Mouse (Mus musculus) spleen, postnatal 4 days (tissue): ENCODE results near the gene Mrps6.

Source experiments
- DNase-seq, 2 experiments: peaks; one replicate each; pipeline ENCODE4 v3.0.0; 2022; ENCODE audit warnings: low spot score in 2 of 2

Gene Mrps6

DNA sequence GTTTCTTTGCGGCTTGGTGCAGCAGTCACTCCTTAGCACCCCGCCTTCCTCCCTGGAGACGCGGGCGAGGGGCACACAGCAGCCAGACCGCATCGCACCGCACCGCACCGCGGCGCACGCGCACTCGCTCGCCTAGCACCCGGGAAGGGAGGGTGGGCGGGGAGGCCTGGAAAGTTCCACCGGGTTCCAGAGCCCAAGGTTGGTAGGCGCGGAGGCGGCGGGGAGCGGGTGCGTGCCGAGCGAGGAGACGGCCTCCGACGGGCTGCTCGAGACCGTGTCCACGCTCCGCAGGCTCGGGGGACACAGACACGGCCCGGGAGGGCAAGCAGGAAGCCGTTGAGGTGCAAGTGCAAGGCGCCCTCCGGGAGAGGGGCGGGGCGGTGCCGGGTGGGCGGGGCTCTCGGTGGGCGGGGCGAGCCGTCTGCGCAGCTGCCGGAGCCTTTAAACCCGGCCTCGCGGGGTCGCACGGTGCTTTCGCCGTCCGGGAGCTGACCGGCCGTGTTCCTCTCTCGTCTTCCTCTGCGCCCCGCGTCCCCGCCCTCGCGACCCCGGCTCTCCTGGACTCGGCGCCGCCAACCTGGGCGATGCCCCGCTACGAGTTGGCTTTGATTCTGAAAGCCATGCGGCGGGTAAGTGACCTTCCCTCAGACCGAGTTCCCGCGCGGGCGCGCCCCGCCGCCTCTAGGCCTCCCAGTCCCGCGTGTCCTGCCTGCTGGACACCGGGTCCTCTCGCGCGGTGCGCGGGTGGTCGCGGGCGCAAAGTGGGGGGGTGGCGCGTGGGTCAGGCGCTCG, at the start of gene Mrps6, which contains the start of the genes Gm49711 and Slc5a3:
Gene Mrps6 (plus strand): TSS at position 419 of the 792 bp plus-strand sequence.
Gene Gm49711 (plus strand): TSS at position 465 of the 792 bp plus-strand sequence.
Gene Slc5a3 (plus strand): TSS at position 471 of the 792 bp plus-strand sequence.
- DNase-seq = peak; percentile 82 to 93

DNA sequence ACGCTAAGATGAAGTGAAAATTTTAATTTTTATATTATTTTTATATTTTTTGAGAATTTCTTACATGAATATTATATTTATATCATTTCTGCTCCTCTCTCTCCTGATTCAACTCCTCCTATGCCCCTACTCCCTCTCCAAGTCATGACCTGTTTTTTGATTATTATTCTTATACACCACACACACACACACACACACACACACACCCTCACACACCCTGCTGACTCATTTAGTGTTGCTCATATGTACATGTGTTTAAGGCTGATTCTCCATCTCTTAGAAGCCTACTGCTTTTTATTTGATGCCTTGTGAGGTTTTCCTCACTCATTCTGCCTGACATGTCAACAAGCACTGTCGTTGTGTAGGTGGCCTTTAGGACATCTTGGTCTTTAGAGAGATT, 48.5 kb upstream of the Mrps6 start:
- no peak for DNase-seq

DNA sequence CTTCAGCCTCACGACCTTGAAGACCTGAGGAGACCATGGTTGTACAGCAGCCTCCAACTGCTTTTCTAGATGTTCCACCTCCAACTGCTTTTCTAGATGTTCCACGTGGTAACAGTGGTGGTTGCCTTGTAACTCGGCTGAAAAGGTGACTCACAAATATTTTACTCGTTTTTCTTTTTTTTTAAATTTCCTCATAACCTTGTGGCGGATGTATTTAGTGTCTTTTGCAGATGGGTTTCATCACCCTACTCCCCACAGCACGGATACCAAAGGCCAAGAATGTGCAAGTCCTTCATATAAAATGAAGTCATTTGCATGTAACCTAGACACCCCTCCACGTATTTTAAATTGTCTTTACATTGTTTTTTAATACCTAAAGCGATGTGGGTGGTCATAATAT, 41.3 kb upstream of the Mrps6 start:
- no peak for DNase-seq

DNA sequence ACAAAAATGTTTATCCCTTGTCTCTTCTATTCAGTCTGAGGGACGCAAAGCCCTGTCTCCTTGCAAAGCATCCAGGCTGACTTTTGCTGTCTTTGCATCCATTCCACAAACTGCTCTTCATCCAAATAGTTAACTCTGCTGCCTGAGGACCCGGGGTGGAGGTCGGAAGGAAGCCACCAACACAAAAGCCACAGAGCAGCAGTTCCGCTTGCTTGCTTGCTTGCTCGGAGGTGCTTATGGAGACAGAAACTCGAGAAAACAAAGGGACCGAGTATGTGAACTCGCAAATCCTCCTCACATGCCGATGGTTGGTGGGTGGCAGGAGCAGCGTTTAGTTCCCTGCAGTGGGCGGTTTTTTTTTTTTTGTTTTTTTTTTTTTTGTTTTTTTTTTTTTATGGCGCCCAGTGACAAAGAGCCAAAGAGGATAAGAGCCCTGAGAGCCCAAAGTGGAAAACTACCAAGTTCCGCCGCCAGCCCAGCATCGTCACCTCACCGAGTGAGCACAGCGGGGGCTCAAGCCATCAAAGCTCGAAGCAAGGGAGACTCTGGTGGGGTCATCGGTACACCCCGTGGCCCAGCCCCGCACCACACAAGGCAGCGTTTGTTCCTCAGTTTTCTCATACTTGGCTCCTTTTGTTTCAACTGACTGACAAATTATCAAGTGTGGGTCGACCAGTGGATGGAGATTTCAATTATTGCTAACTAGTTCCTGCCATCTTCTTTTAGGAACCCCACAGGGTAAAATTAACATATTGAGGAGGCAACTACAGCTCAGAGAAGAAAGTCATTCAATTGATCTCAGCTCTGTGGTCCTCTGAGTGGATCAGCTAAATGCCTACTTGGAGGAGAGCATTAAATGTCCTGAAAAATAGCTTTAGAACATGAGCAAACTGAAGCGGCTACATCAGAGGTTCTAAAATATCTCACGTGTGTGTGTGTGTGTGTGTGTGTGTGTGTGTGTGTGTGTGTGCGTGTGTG, 38.6 kb upstream of the Mrps6 start:
- DNase-seq = peak in 1 of 2 experiments; percentile 66

DNA sequence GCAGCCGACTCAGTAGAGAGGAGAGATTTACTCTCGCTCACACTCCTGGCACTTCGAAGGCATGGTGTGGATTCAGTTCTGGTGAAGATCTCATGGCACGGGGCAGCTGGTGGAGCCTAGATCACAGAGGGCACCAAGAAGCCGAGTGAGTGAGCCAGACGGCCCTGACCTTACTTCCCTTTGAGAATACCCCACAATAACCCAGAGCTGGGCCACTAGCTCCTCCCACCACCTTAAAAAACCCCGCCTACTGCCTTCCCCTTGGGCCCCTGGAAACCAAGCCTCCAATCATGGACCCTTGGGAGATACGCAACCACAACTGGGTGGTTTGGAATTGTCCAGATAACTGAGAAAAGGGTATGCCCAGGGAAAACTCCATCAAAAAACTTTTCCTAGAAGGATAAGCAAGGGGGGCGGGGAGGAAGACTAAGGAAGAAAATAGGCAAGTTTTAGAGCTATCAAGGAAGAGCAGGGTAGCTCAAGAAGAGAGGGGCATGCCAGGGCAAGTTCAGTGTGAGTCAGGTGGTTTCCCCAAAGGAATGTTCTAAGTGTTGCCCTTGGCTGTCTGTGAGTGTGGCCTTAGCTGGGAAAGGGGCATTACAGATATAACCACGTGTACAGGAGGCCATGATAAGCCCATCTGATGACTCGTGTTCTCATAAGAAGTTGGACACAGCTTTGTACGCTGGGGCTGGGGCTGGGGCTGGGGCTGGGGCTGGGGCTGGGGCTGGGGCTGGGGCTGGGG, 36.2 kb upstream of the Mrps6 start:
- no peak for DNase-seq

DNA sequence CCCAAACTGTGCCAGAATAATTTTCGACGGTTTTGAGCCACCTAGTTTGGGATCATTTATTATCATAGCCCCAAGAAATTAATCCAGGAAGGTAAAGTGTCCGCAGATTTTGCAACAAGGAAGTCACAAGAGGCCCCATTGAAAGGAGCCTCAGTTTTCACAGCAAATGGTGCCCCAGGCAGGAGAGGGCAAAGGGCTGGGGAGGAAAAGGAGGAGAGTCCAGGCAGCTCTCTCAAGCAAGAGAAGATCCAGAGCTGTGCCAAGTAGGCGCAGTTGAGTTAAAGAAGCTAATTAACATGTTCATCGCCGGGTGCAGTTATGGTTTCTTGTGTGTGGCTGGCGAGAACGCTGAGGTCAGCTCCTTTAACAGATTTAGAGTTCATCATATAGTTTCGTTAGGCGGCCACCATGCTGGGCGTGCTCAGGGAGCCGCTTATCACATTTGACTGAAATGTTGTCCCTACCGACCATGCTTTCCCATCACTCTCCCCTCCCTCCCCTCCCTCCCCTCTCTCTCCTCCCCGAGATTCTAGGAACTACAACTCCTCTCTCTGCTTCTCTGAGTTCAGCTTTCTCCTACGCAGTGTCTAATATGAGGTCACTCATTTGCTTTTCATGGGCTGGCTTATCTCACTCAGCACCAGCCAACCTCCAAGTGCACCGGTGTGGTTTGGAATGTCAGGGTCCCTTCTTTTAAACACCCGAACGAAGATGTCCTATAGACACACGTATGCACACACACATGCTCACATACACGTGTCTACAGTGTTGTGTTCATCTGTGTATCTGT, 35.4 kb upstream of the Mrps6 start:
- no peak for DNase-seq

DNA sequence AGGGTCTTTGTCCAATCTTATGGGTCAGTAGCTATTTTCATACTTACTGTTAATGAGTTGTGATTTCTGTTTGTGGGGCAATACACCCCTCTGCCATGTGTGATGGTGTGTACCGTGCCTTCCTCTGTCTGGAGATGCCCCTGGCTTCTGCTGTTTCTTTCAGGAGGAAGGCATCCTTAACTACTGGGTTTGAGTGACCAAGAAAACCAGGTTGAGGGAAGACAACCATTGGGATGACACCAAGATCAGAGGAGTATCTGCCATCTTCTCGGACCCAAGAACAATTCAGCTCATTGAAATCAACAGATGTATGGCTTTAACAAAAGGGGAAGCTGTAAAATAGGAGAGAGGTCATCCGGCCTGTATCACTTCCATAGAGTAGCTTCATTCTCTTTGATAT, 24.8 kb upstream of the Mrps6 start:
- no peak for DNase-seq

DNA sequence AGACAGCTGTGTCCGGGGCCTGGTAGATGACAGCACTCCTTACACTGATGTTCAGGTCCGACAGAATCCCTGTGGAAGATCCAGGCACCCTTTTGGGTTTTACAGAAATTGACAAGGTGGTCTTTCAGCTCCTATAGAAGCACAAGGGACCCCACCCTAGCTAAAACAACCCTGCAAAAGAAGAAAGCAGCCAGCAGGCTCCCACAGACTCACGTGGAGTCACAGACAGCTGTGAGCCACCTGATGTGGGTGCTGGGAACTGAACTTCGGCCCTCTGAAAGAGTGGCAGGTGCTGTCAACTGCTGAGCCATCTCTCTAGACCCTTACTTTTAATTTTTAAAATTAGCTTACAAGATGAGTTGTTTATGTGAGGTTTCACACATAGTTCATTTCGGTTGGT, 23.4 kb upstream of the Mrps6 start:
- no peak for DNase-seq

DNA sequence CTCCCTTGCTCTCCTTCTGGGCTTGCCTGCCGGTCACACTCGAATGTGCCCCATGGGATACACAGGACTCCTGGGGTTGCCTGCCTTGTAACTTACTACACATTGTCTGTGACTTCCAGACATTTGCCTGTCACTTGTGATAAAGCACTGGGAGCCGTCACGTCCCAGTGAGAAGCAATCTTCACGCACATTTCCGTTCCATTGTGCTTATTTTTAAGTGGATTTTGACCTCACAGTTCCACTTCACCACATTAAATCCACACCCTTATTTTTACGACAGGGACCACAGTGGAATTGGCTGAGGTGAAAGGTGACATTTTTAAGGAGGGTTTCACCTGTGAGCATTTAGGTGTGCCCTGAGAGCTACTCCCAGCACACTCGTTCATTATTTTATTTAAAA, 21.4 kb upstream of the Mrps6 start:
- DNase-seq = no peak

DNA sequence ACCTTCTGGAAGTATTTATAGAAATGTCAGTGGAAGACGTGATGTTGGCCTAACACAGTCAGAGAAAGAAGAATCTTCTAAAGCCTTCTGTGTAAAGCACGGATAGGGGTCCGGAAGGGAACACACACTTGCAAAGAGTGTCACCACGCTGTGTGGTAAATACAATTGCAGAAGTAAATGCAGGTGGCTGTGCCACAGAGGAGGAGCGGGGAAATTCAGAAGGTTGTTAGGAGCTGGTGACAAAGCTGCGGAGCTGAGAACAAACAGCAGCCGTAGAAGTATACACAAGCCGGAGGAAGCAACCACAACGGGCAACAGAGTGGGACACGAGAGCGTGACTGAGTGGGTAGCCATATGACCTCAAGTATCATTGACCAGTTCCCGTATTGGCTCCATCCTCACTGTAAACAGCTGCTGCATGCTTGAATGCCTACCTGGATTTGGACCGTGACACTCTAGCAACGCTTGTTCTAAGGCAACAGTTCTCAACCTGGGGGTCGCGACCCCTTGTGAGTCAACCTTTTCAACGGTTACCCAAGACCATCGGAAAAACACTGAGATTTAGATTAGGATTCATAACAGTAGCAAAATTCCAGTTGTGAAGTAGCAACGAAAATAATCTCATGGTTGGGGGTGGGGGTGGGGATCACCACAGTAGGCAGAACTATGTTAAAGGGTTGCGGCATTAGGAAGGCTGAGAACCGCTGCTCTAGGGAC, 20.0 kb upstream of the Mrps6 start:
- no peak for DNase-seq

DNA sequence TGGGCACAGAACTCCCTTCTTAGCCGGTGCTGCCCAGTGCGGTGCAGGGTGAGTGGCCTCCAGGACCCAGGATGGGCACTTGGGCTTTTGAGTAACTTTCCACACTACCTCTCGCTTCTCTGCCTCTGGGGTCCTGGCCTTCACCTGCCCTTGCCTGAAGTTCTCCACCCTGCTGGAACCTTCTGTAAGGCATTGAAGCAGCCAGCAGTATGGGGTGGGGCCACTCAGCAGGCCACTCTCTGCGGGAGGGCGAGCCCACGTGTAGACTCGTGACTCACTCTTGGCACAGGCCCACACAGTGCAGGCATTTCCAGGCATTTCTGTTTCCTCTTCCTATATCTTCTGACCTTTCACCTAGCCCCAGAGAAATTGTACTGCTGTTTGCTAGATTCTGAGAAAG, 18.6 kb upstream of the Mrps6 start:
- DNase-seq = no peak

DNA sequence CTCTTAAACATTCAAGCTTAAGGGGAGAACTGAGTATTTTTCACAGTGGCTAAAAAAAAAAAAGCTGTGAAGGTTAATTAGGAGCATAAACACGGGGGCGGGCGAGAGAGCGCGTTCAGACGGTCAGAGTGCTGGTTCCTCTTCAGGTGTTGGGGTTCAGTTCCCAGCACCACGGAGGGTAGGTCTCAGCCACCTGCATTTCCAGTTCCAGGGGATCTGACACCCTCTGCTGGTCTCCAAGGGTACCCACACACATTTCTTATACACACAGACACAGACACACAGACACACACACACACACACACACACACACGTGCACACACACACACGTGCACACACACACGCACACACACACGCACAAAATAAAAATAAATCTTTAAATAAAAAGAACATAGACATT, 18.1 kb upstream of the Mrps6 start:
- DNase-seq = no peak

DNA sequence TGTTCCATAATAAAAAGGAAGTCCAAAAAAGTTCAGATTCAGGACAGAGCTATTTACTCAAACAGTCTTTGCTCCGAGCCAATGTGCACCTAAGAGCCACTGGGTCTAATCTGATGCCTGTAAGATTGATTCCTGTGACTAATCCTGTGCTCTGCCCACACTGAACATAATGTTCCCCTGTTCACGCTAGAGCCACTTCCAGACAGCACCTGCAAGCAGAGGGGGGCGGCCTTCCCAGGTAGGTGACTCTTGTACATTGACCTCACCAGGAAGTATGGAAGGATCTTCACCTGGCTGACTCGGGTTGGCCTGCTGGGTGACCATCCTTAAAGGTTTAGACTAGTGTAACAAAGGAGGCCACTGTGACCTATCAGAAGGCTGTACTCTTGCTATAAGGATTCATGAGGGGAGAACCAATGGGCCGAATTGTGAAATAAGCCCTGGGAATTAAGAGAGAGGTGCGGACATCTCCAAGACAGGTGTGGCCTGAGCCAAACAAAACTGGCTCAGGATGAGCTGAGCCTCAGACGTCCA, 6.2 kb upstream of the Mrps6 start:
- no peak for DNase-seq

DNA sequence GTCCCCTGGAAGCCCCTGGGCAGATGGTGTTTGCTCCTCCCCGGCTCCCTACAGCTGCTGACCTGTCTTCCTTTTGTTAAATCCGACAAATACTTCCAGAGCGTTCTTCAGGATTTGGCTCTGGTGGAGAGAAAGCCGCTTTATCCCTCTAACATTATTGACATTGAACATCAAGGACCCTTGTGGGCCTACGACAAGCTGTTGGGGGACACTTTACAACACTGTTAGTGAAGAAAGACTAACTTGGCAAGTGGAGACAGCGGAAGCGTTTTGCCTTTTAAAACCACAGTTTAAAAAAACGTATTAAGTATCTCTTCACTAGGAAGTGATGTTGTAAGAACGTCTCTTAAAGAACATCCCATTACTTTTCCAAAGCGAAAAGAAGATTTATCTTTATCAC, 5.5 kb upstream of the Mrps6 start:
- DNase-seq = no peak

DNA sequence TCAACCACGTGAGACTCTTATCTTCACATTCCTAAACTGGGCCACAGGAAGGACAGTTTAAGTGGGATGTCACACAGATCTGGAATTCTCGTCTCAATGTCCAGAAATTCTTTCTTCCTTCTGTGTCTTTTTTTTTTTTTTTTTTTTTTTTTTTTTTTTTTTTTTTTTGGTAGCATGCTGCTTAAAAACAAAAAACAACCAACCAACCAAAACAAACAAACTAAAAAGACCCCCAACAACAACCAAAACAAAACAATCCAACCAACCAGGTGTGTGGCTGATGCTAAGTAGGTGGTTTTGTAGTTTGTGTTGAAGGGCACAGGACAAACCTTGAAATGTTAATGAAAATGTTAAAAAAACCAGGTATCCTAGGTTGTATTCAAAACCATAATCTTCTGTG, 1.4 kb upstream of the Mrps6 start:
- DNase-seq = no peak

DNA sequence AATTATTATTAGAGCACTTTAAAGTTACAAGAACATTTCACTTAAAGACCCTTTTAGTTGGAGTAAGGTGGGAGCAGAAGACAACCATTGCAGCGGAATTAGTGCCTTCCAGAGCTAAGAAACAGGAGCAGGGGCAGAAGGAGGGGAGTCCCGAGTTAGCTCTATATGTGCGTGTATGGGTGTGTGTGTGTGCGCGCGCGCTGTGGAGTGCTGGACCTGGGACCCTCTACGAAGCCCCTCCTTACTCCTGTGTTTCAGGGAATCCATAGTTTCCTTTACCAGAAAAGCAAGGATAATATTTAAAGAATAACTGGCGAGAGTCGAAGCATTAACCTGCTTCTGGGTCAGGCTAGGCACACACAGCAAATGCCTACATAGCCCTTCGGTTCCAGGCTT, 616 bp upstream of the Mrps6 start:
- DNase-seq = no peak

DNA sequence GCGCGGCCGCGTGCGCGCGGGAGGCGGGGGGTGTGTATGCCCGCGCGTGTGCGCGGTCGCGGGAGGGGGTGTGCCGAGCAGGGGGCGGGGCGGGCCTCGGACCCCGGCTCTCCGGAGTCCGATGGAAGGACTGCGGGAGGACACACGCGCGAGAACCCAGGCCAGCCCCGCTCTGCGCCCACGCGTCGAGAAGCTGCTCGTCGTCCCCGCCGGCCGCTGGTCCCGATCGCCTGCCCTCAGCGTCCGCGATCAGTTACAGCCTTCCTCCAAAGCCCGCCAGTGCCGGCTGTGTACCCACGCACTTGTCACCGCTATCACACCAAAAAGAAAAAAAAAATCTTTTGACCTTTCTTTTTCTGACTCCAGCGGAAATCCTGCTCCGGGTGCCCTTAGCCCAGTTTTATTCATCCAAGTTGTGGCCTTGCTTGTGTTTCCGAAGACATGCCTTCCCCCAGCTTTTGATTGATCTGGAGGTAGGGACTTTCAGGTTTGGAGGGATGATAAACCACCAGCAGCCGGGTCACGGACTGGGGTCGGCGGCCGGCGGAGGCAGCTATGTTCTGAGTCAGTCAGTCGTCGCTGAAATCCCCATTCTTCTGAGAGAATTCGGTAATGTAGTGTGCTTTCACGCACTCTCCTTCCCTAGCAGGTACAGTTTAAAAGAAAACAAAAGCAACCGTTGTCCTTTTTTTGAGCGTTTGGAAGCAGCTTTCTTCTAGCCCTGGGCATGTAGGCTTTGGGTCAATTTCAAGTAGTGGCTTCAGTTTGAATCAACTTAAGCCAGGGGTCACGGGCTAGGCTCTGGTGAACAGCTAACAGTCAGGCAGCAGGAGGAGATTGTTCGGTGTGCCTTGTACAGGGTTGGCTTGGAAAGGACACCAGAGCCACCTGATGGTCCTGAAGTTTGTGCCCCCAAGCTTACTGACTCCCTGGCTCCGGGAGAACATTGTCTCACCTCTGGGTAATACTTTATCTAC, 862 bp downstream of the Mrps6 start:
- DNase-seq = peak in 1 of 2 experiments; percentile 67

DNA sequence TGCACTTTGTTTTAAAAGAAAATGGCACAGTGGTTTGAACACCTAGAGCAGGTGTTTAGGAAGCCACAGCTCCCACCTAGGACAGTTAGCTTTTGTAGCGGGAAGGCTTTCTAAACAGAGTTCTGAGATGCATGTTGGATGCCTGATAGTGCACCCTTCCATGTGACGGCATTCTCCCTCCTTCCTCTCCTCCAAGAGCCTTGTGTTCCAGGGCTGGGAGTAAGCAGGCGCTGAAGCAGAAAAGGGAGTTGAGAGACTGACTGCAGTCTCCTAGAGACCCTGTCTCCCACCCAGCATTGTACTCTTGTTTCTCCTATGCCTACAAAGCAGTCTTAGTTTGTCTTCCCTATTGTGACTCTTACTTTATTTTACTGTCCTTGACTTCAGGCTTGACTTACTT, 2.1 kb downstream of the Mrps6 start:
- DNase-seq = no peak

DNA sequence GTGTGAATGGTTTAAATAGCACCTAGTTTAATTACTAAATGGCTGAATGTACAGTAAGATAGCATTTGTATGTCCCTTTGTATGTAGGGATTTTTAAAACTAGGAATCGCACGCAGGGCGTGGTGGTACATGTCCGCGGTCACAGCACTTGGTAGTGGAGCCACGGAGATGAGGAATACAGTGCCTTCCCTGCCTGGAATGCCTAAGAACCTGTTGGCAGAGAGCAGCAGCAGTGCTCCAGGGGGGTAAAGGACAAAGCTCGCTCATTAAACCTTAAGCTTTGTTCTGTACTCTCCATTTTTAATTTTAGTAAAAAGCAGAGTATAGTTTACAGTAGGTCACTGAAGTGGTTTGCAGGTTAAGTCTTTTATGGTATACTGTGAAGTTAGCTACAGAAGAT, 3.5 kb downstream of the Mrps6 start:
- no peak for DNase-seq
